12 mouse cellular contexts compared by ENCODE assay signal in genomic region chr1:191837691-191838090, GRCm38 (mm10).
"Had no signal": no experiment of that assay in that cellular context is flagged by ENCODE, and none has a peak within 500 bp of the region (broad histone marks: within the 10 kb centered on the region; RNA-seq: fewer than 3 reads in every experiment).

No protein-coding gene starts in this region.

- DNase-seq: liver, embryonic 13.5 days; lung, adult 18-20 months; midbrain, embryonic 14.5 days; thymus, adult 18-20 months; thymus, postnatal 14 days had no signal

- H3K27me3 ChIP-seq: hindbrain, embryonic 13.5 days; limb, embryonic 15.5 days; neural tube, embryonic 15.5 days had no signal

- H3K4me3 ChIP-seq: hindbrain, embryonic 13.5 days; left cerebral cortex, adult 2 months; limb, embryonic 15.5 days; liver, embryonic 13.5 days; midbrain, embryonic 10.5 days; myocyte; neural tube, embryonic 15.5 days had no signal

- H3K9ac ChIP-seq: hindbrain, embryonic 13.5 days; limb, embryonic 15.5 days; liver, embryonic 13.5 days; neural tube, embryonic 15.5 days had no signal

- H3K9me3 ChIP-seq: hindbrain, embryonic 13.5 days; limb, embryonic 15.5 days; liver, embryonic 13.5 days; midbrain, embryonic 10.5 days; neural tube, embryonic 15.5 days had no signal

- H3K4me2 ChIP-seq: hindbrain, embryonic 13.5 days; limb, embryonic 15.5 days; liver, embryonic 13.5 days; neural tube, embryonic 15.5 days had no signal

- H3K27ac ChIP-seq: hindbrain, embryonic 13.5 days; hindbrain, postnatal 0 days; left cerebral cortex, adult 2 months; limb, embryonic 15.5 days; liver, embryonic 13.5 days; midbrain, embryonic 10.5 days; neural tube, embryonic 15.5 days had no signal

- H3K36me3 ChIP-seq: hindbrain, embryonic 13.5 days; neural tube, embryonic 15.5 days had no signal

- ATAC-seq: hindbrain, postnatal 0 days had no signal
